8 mouse cellular contexts compared by ENCODE assay signal in genomic region chr11:22629991-22630390, GRCm38 (mm10).
DNase-seq lines count a peak whose midpoint lies in the region; ATAC-seq and TF ChIP-seq lines count a peak whose summit lies in the region.

No protein-coding gene starts in this region.

- TF ChIP-seq EP300 in heart, adult 2 months (IDR thresholded peaks at IDR 0.05; ENCODE audit: insufficient read depth, low read depth, low read length), result no peak

- intact Hi-C loops in heart, adult 2 months (cut with DNase I), result loop anchor here (5.0 to 10.0 kb wide), 7 partner anchors 47 to 642 kb away; partner anchors contain the start of gene Xpo1

- 0 out of 2 replicates have a peak overlapping the region, but pooled peaks have one; percentile 32 for H3K9ac ChIP-seq in forebrain, embryonic 11.5 days (ENCODE audit: low read length)
- no peak overlapping the region for H3K9ac ChIP-seq in forebrain, embryonic 16.5 days (replicated peaks; ENCODE audit: low read depth, low read length)
- H3K9ac ChIP-seq in heart, adult 2 months (ENCODE audit: low read depth, low read length), result peak overlapping the region; percentile 22; the same call in 1 of the 2 replicates
- no peak overlapping the region for H3K9ac ChIP-seq in midbrain, embryonic 15.5 days

- H3K27me3 ChIP-seq in forebrain, embryonic 11.5 days (ENCODE audit: control insufficient read depth, insufficient read depth, low read length), result no peaks in the 10 kb centered on the region
- H3K27me3 ChIP-seq in forebrain, embryonic 16.5 days (replicated peaks; ENCODE audit: control insufficient read depth, insufficient read depth, low read length), result no peaks in the 10 kb centered on the region
- H3K27me3 ChIP-seq in heart, adult 2 months (ENCODE audit: control insufficient read depth, insufficient read depth, low read length), result no peaks in the 10 kb centered on the region
- no peaks in the 10 kb centered on the region for H3K27me3 ChIP-seq in midbrain, embryonic 15.5 days (replicated peaks)

- no peaks in the 10 kb centered on the region for H3K79me2 ChIP-seq in heart, adult 2 months (replicated peaks; ENCODE audit: control insufficient read depth, insufficient read depth, low read length)

- H3K4me2 ChIP-seq in forebrain, embryonic 11.5 days (ENCODE audit: low read depth, low read length, severe bottlenecking), result peak overlapping the region; percentile 26; the same call in 1 of the 2 replicates
- H3K4me2 ChIP-seq in forebrain, embryonic 16.5 days (ENCODE audit: low read length), result no peak overlapping the region
- peak overlapping the region; percentile 39 for H3K4me2 ChIP-seq in midbrain, embryonic 15.5 days

- no peaks in the 10 kb centered on the region for H3K9me3 ChIP-seq in forebrain, embryonic 11.5 days (ENCODE audit: control insufficient read depth, low read length)
- no peaks in the 10 kb centered on the region for H3K9me3 ChIP-seq in forebrain, embryonic 16.5 days (ENCODE audit: control insufficient read depth, low read length)
- H3K9me3 ChIP-seq in midbrain, embryonic 15.5 days, result no peaks in the 10 kb centered on the region

- 77% methylated on average over 4 of the region's 4 CpGs for WGBS in forebrain, embryonic 11.5 days
- WGBS in forebrain, embryonic 16.5 days, result 74% methylated on average over 4 of the region's 4 CpGs
- WGBS in heart, adult 2 months, result 9% methylated on average over 4 of the region's 4 CpGs
- WGBS in midbrain, embryonic 15.5 days, result 77% methylated on average over 4 of the region's 4 CpGs

- no peaks in the 10 kb centered on the region for H3K36me3 ChIP-seq in forebrain, embryonic 11.5 days (ENCODE audit: control insufficient read depth, insufficient read depth, low read length)
- no peaks in the 10 kb centered on the region for H3K36me3 ChIP-seq in forebrain, embryonic 16.5 days (ENCODE audit: control insufficient read depth, insufficient read depth)
- no peaks in the 10 kb centered on the region for H3K36me3 ChIP-seq in heart, adult 2 months (ENCODE audit: control insufficient read depth, insufficient read depth, low read length)
- no peaks in the 10 kb centered on the region for H3K36me3 ChIP-seq in midbrain, embryonic 15.5 days (replicated peaks)

- no peak overlapping the region for H3K27ac ChIP-seq in forebrain, embryonic 11.5 days (ENCODE audit: low read depth, low read length)
- no peak overlapping the region for H3K27ac ChIP-seq in forebrain, embryonic 16.5 days (ENCODE audit: low read length)
- H3K27ac ChIP-seq in heart, adult 2 months, result peak overlapping the region; percentile 81
- no peak overlapping the region for H3K27ac ChIP-seq in midbrain, embryonic 15.5 days

- no peak for TF ChIP-seq POLR2A in heart, adult 2 months (IDR thresholded peaks at IDR 0.05; ENCODE audit: insufficient read depth, low read depth, low read length)

- no peak for TF ChIP-seq CTCF in heart, adult 2 months (IDR thresholded peaks at IDR 0.05)

- ATAC-seq in forebrain, embryonic 11.5 days (replicated peaks; ENCODE audit: low FRiP score), result no peak
- ATAC-seq in forebrain, embryonic 16.5 days, result no peak
- no peak for ATAC-seq in midbrain, embryonic 15.5 days (replicated peaks)
- no peak for ATAC-seq in monocyte, adult 5-6 weeks (replicated peaks; ENCODE audit: insufficient number of reproducible peaks, low FRiP score, low TSS enrichment, poor library complexity, severe bottlenecking)

- DNase-seq in forebrain, embryonic 11.5 days (ENCODE audit: low spot score), result peak; percentile 44
- DNase-seq in heart, adult 2 months, result peak in 1 of 2 experiments; percentile 47
- peak; percentile 39 to 54 for DNase-seq in kidney, postnatal 25 days
- DNase-seq in right cerebral cortex, postnatal 10 days (ENCODE audit: low spot score in 2 of 2), result no peak
- DNase-seq in retina, embryonic 14.5 days (ENCODE audit: low spot score), result no peak

- no peak overlapping the region for H3K4me3 ChIP-seq in forebrain, embryonic 11.5 days (ENCODE audit: low read depth, low read length)
- no peak overlapping the region for H3K4me3 ChIP-seq in forebrain, embryonic 16.5 days (replicated peaks; ENCODE audit: low read length)
- H3K4me3 ChIP-seq in heart, adult 2 months, result peak overlapping the region; percentile 28
- no peak overlapping the region for H3K4me3 ChIP-seq in midbrain, embryonic 15.5 days

- 0 out of 2 replicates have a peak, but pooled peaks cover 3% of the 10 kb centered on the region for H3K4me1 ChIP-seq in forebrain, embryonic 11.5 days (replicated peaks; ENCODE audit: control insufficient read depth, insufficient read depth, low read length)
- H3K4me1 ChIP-seq in forebrain, embryonic 16.5 days (replicated peaks; ENCODE audit: control insufficient read depth, insufficient read depth, low read length), result peaks cover 3% of the 10 kb centered on the region
- peaks cover 16% of the 10 kb centered on the region for H3K4me1 ChIP-seq in heart, adult 2 months (ENCODE audit: control insufficient read depth, insufficient read depth, low read length)
- peaks cover 8% of the 10 kb centered on the region for H3K4me1 ChIP-seq in midbrain, embryonic 15.5 days

Comparison
In these comparisons a context has a peak if more than half of its experiments do, and no peak if none do; other contexts are left out.
1. H3K9ac ChIP-seq: peak in forebrain, embryonic 11.5 days (single experiment) and heart, adult 2 months (single experiment); none in forebrain, embryonic 16.5 days (single experiment) and midbrain, embryonic 15.5 days (single experiment).
2. DNase-seq: peak in forebrain, embryonic 11.5 days (single experiment) and kidney, postnatal 25 days (2 of 2); none in right cerebral cortex, postnatal 10 days (0 of 2) and retina, embryonic 14.5 days (single experiment).